Mouse (Mus musculus) liver, postnatal 0 days (tissue): ENCODE measurements around the gene Wfdc9.

Source experiments
- CTCF ChIP-seq: sonication (generic); IDR thresholded peaks from 2 replicates; pipeline ENCODE4 v1.5.1; 2016; ENCODE audit warnings: antibody characterized with exemption, low read depth
- EP300 ChIP-seq: IDR thresholded peaks from 2 replicates; pipeline ENCODE4 v1.6.1; 2016; ENCODE audit warnings: antibody characterized with exemption, low read depth, mild to moderate bottlenecking

DNA sequence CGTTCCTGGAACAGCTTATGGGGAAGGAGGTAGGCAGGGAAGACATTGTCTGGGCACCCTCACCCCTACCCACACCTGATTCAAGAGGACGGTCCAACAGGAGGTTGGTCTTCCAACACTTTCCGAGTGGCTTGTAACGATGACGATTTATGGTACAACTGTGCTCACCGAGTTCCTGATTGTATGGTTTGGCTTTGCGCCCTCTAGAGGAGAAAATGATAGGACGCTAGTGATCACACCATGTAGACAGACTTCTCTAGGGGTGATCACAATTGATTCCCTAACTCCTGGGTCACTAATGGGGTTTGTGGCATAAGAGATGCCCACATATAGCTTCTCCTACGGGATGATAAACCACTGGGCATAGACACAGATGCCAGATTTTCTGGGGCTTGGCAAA, 21.1 kb downstream of the Wfdc9 start:
- TF ChIP-seq CTCF: peak; percentile 49
- no peak for TF ChIP-seq EP300
